Mouse (Mus musculus) C2C12 (cell line): ENCODE data around the gene Abtb1. TPM values are rescaled to one million over a fixed set of nuclear protein-coding genes. Genes with fewer than 3 reads are reported as not detected.

ENCODE experiments used
- H3K27me3 ChIP-seq: one replicate; pipeline ENCODE4 v1.6.1; 2011; ENCODE audit not compliant: control insufficient read depth, insufficient read depth, insufficient read length
- H3K36me3 ChIP-seq: one replicate; pipeline ENCODE4 v1.6.1; 2011; ENCODE audit not compliant: control insufficient read depth, insufficient read depth
- H3K4me3 ChIP-seq: one replicate; pipeline ENCODE4 v1.5.1; 2011; ENCODE audit warnings: mild to moderate bottlenecking, control low read depth; ENCODE audit not compliant: poor library complexity, insufficient read depth, severe bottlenecking
- H3K79me2 ChIP-seq: one replicate; pipeline ENCODE4 v1.6.1; 2011; ENCODE audit not compliant: control insufficient read depth, insufficient read depth
- H3K79me3 ChIP-seq: one replicate; pipeline ENCODE4 v1.6.1; 2011; ENCODE audit warnings: low read depth, control low read depth
- H3ac ChIP-seq: one replicate; pipeline ENCODE3; 2011; ENCODE audit warnings: low read depth; ENCODE audit not compliant: control insufficient read depth, insufficient read length
- CEBPB ChIP-seq: IDR thresholded peaks from one replicate; pipeline ENCODE4 v1.6.1; 2011; ENCODE audit warnings: low read depth, mild to moderate bottlenecking, control low read depth, moderate library complexity
- CTCF ChIP-seq: IDR thresholded peaks from one replicate; pipeline ENCODE4 v1.5.1; 2011; ENCODE audit not compliant: control insufficient read depth, insufficient read depth, insufficient read length
- FOSL1 ChIP-seq: IDR thresholded peaks from one replicate; pipeline ENCODE4 v1.8.0; 2011; ENCODE audit warnings: mild to moderate bottlenecking, low read length; ENCODE audit not compliant: poor library complexity, insufficient read depth, severe bottlenecking
- MAX ChIP-seq: IDR thresholded peaks from one replicate; pipeline ENCODE4 v1.6.1; 2011; ENCODE audit warnings: mild to moderate bottlenecking, control low read depth
- MYOD1 ChIP-seq: IDR thresholded peaks from one replicate; pipeline ENCODE4 v1.6.1; 2011; ENCODE audit warnings: low read depth; ENCODE audit not compliant: control insufficient read depth, insufficient read length
- MYOG ChIP-seq: IDR thresholded peaks from one replicate; pipeline ENCODE4 v1.6.1; 2011; ENCODE audit not compliant: control insufficient read depth, insufficient read length; ENCODE audit errors: extremely low read depth
- USF1 ChIP-seq: IDR thresholded peaks from one replicate; pipeline ENCODE4 v1.6.1; 2011; ENCODE audit warnings: low read depth, mild to moderate bottlenecking, control low read depth, moderate library complexity
- polyA plus RNA-seq: library from polyadenylated mRNA; unstranded; fragments of >200 nt; fragmentation: generic; extraction: Trizol; gene quantifications from one replicate; pipeline ENCODE4 v1.2.1, GENCODE M21; 2012; ENCODE audit warnings: missing spikeins

Gene Abtb1
- polyA plus RNA-seq, 1 experiment, result 6.7 TPM

GRCm38 (mm10) chr6:88800735-88801134 is 41.0 kb downstream of the Abtb1 start:
- no peak overlapping the region for H3K4me3 ChIP-seq
- no peaks in the 10 kb centered on the region for H3K36me3 ChIP-seq
- no peak overlapping the region for H3ac ChIP-seq
- H3K79me3 ChIP-seq, result no peaks in the 10 kb centered on the region
- no peaks in the 10 kb centered on the region for H3K27me3 ChIP-seq
- no peaks in the 10 kb centered on the region for H3K79me2 ChIP-seq
- TF ChIP-seq USF1, result no peak
- TF ChIP-seq MAX, result no peak
- no peak for TF ChIP-seq MYOG

GRCm38 (mm10) chr6:88800191-88800590 is 41.6 kb downstream of the Abtb1 start:
- Histone ChIP-seq H3K79me2 (no peaks in the 10 kb centered on the region), H3K36me3 (no peaks in the 10 kb centered on the region), H3ac (no peak overlapping the region), H3K79me3 (no peaks in the 10 kb centered on the region), H3K4me3 (no peak overlapping the region), H3K27me3 (no peaks in the 10 kb centered on the region)
- TF ChIP-seq MYOG, result no peak
- no peak for TF ChIP-seq FOSL1
- no peak for TF ChIP-seq USF1
- TF ChIP-seq MAX, result no peak
- TF ChIP-seq CEBPB, result no peak
- TF ChIP-seq MYOD1, result no peak
- no peak for TF ChIP-seq CTCF

GRCm38 (mm10) chr6:88794561-88794971 is 47.2 kb downstream of the Abtb1 start:
- no peaks in the 10 kb centered on the region for H3K79me3 ChIP-seq
- TF ChIP-seq CEBPB, result no peak
- peak; percentile 78 for TF ChIP-seq USF1
- no peak overlapping the region for H3ac ChIP-seq
- no peaks in the 10 kb centered on the region for H3K27me3 ChIP-seq
- H3K79me2 ChIP-seq, result no peaks in the 10 kb centered on the region
- no peaks in the 10 kb centered on the region for H3K36me3 ChIP-seq
- no peak overlapping the region for H3K4me3 ChIP-seq

- H3K79me2 ChIP-seq, result no peaks in the 10 kb centered on the region
- no peaks in the 10 kb centered on the region for H3K27me3 ChIP-seq
- TF ChIP-seq CTCF, result no peak
- no peak for TF ChIP-seq FOSL1
- TF ChIP-seq USF1, result no peak
- H3K79me3 ChIP-seq, result no peaks in the 10 kb centered on the region
- H3K4me3 ChIP-seq, result no peak overlapping the region
- H3K36me3 ChIP-seq, result no peaks in the 10 kb centered on the region
- no peak overlapping the region for H3ac ChIP-seq
Observed at GRCm38 (mm10) chr6:88793872-88794271, 47.9 kb downstream of the Abtb1 start.

GRCm38 (mm10) chr6:88793243-88793642 is 48.5 kb downstream of the Abtb1 start:
- no peak overlapping the region for H3ac ChIP-seq
- H3K79me3 ChIP-seq, result no peaks in the 10 kb centered on the region
- no peaks in the 10 kb centered on the region for H3K27me3 ChIP-seq
- H3K36me3 ChIP-seq, result no peaks in the 10 kb centered on the region
- TF ChIP-seq MAX, result no peak
- TF ChIP-seq USF1, result no peak
- TF ChIP-seq CTCF, result no peak
- no peak for TF ChIP-seq CEBPB
- no peak for TF ChIP-seq FOSL1
- TF ChIP-seq MYOG, result no peak
- no peak for TF ChIP-seq MYOD1
- H3K79me2 ChIP-seq, result no peaks in the 10 kb centered on the region
- H3K4me3 ChIP-seq, result no peak overlapping the region

GRCm38 (mm10) chr6:88792147-88792691 is 49.6 kb downstream of the Abtb1 start:
- no peak for TF ChIP-seq MYOG
- TF ChIP-seq CTCF, result no peak
- no peak for TF ChIP-seq MAX
- TF ChIP-seq FOSL1, result no peak
- TF ChIP-seq CEBPB, result no peak
- TF ChIP-seq MYOD1, result no peak
- Histone ChIP-seq H3K36me3 (no peaks in the 10 kb centered on the region), H3ac (no peak overlapping the region), H3K27me3 (no peaks in the 10 kb centered on the region), H3K79me2 (no peaks in the 10 kb centered on the region), H3K79me3 (no peaks in the 10 kb centered on the region), H3K4me3 (no peak overlapping the region)

GRCm38 (mm10) chr6:88791299-88791698 is 50.5 kb downstream of the Abtb1 start:
- TF ChIP-seq CEBPB, result no peak
- no peak for TF ChIP-seq MAX
- TF ChIP-seq MYOG, result no peak
- no peak for TF ChIP-seq USF1
- Histone ChIP-seq H3K79me2 (no peaks in the 10 kb centered on the region), H3K36me3 (no peaks in the 10 kb centered on the region), H3ac (no peak overlapping the region), H3K4me3 (no peak overlapping the region), H3K27me3 (no peaks in the 10 kb centered on the region), H3K79me3 (no peaks in the 10 kb centered on the region)
